Mouse (Mus musculus): ENCODE data around the gene Adk. TPM values are rescaled to one million over a fixed set of nuclear protein-coding genes. Genes with fewer than 3 reads are reported as not detected.
"Not testable (repeated sequence)": the region's sequence is repeated elsewhere in the genome, so short reads cannot be mapped to it uniquely, and the experiment has no call there.

Gene Adk
- polyA plus RNA-seq, 1 experiment from 2014 or later, result 155 TPM

DNA sequence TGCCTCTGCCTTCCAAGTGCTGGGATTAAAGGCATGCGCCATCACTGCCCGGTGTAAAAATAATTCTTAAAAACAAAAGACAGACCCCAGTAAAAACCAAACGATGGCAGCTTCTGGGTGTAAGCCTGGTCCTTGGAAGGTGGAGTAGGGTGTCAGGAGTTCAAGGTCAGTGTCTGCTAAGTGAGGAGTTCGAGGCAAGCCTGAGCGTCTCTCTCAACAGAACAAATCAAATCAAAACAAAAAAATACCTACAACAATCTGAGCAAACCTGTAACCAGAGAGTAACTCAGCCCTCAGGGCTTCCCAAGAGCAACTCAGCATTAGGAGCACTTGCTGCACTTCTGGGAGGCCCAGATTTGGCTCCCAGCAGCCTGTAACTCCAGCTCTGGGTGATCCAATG is 427.8 kb downstream of the Adk start:
- H3K27ac ChIP-seq (ENCODE audit: low read depth, low read length), result no peak overlapping the region
- no peak overlapping the region for H3K4me2 ChIP-seq (replicated peaks; ENCODE audit: low read depth, low read length)
- no peaks in the 10 kb centered on the region for H3K4me1 ChIP-seq (ENCODE audit: control insufficient read depth, insufficient read depth, low read length)
- ATAC-seq (ENCODE audit: low FRiP score, low TSS enrichment), result no peak
- H3K27me3 ChIP-seq (ENCODE audit: control insufficient read depth, insufficient read depth, low read length), result no peaks in the 10 kb centered on the region
- no peak overlapping the region for H3K9ac ChIP-seq (ENCODE audit: low read depth, low read length)
- H3K36me3 ChIP-seq (ENCODE audit: control insufficient read depth, insufficient read depth, low read length), result no peaks in the 10 kb centered on the region
- 93% methylated on average over 5 of the region's 5 CpGs for WGBS
- no peak overlapping the region for H3K4me3 ChIP-seq (ENCODE audit: low read length)
- H3K9me3 ChIP-seq (ENCODE audit: control insufficient read depth, low read length), result no peaks in the 10 kb centered on the region

DNA sequence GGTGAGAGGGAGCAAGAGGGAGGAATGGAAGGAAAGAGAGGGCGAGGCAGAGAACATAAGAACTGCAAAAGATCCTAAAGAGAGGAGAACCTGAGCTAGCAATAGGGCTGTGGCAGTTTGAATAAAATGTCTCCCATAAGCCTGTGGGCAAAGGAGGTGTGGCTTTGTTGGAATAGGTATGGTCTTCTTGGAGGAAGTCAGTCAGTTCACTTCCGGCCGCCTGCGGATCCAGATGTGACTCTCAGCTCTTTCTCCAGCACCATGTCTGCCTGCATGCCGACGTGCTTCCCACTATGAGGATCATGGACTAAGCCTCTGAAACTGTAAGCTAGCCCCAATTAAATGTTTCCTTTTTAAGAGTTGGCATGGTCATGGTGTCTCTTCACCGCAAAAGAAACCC is 428.9 kb downstream of the Adk start, which contains the start of gene Kat6b:
TSS of gene Kat6b (plus strand) at position 204 of the 400 bp plus-strand sequence.
- no peak within 1 kb of the TSS for H3K9ac ChIP-seq (ENCODE audit: low read depth, low read length)
- no peak within 1 kb of the TSS for H3K27ac ChIP-seq (ENCODE audit: low read depth, low read length)
- H3K4me1 ChIP-seq (ENCODE audit: control insufficient read depth, insufficient read depth, low read length), result no peaks in the 10 kb centered on the region
- ATAC-seq (ENCODE audit: low FRiP score, low TSS enrichment), result no peak
- no peaks in the 10 kb centered on the region for H3K36me3 ChIP-seq (ENCODE audit: control insufficient read depth, insufficient read depth, low read length)
- H3K27me3 ChIP-seq (ENCODE audit: control insufficient read depth, insufficient read depth, low read length), result no peaks in the 10 kb centered on the region
- WGBS, result 93% methylated on average over 7 of the region's 7 CpGs
- H3K9me3 ChIP-seq (ENCODE audit: control insufficient read depth, low read length), result no peaks in the 10 kb centered on the region
- H3K4me2 ChIP-seq (replicated peaks; ENCODE audit: low read depth, low read length), result no peak within 1 kb of the TSS
- no peak within 1 kb of the TSS for H3K4me3 ChIP-seq (ENCODE audit: low read length)

DNA sequence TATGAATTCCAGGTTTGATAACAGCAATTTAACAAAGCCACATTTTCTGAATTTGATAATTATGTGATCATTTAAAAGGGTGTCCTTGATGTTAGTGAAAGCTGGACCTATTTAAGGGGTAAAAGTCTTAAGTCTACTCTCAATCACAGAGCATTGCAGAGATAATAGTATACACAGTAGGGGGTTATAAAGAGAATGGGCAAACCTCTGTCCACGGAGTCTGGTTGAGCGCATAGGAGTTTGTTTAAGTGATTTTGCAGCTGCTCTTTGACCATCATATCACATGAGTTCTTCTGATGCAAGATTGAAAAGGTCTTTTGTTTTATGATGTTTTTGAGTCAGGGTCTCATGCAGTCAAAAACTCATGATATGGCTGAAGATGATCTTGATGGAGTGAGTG is 431.8 kb downstream of the Adk start:
- no peak overlapping the region for H3K4me3 ChIP-seq (ENCODE audit: low read length)
- no peak overlapping the region for H3K4me2 ChIP-seq (replicated peaks; ENCODE audit: low read depth, low read length)
- no peaks in the 10 kb centered on the region for H3K9me3 ChIP-seq (ENCODE audit: control insufficient read depth, low read length)
- no peaks in the 10 kb centered on the region for H3K36me3 ChIP-seq (ENCODE audit: control insufficient read depth, insufficient read depth, low read length)
- ATAC-seq (ENCODE audit: low FRiP score, low TSS enrichment), result no peak
- no peak overlapping the region for H3K27ac ChIP-seq (ENCODE audit: low read depth, low read length)
- no peak overlapping the region for H3K9ac ChIP-seq (ENCODE audit: low read depth, low read length)
- WGBS, result 93% methylated on average over 2 of the region's 2 CpGs
- H3K27me3 ChIP-seq (ENCODE audit: control insufficient read depth, insufficient read depth, low read length), result no peaks in the 10 kb centered on the region
- no peaks in the 10 kb centered on the region for H3K4me1 ChIP-seq (ENCODE audit: control insufficient read depth, insufficient read depth, low read length)

DNA sequence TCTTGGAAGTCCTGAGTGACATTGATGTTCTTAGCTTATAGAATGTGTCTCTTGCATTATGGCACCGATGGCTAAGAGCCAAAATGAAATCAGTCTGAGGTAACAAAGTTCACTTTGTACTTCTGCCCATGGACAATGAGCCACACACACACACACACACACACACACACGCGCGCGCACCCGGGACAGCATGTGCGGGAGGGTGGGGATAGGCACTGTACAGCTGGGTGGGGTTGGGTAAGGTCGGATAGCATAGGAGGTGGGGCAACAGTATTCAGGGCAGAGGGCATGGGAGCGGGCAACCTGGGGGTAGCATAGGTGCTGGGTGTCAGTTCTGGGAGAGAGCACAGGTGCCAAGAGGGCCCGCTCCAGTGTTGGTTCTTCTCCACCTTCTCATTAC is 432.3 kb downstream of the Adk start:
- ATAC-seq (ENCODE audit: low FRiP score, low TSS enrichment), result no peak
- Histone ChIP-seq H3K4me2 (replicated peaks; ENCODE audit: low read depth, low read length) (no peak overlapping the region), H3K4me3 (ENCODE audit: low read length) (no peak overlapping the region), H3K9me3 (ENCODE audit: control insufficient read depth, low read length) (no peaks in the 10 kb centered on the region), H3K36me3 (ENCODE audit: control insufficient read depth, insufficient read depth, low read length) (no peaks in the 10 kb centered on the region), H3K27ac (ENCODE audit: low read depth, low read length) (no peak overlapping the region), H3K27me3 (ENCODE audit: control insufficient read depth, insufficient read depth, low read length) (no peaks in the 10 kb centered on the region), H3K9ac (ENCODE audit: low read depth, low read length) (no peak overlapping the region), H3K4me1 (ENCODE audit: control insufficient read depth, insufficient read depth, low read length) (no peaks in the 10 kb centered on the region)
- WGBS, result 97% methylated on average over 10 of the region's 10 CpGs

DNA sequence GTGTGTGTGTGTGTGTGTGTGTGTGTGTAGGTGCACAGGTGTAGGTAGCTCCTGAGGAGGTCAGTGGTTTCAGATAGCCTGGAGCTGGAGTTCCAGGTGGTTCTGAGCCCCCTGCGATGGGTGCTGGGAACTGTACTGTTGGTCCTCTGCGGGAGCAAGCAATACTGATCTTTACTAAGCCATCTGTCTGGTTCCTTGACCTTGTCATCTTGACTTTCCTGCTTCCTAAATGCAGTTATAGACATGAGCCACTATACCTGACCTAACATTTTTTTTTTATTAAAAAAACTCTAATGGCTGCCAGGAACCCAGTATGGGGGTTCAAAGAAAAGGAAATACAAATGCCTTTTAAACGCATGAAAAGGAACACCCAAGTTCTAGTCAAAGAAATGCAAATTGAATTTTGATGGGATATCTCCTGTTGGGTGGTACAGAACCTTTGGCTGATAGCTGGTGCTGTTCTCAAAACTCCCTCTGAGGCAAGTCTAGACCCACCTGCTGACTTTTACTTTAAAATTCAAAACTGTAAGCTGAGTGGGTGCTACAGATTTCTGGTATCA is 433.7 kb downstream of the Adk start:
- WGBS, result 87% methylated on average over 3 of the region's 3 CpGs
- H3K36me3 ChIP-seq (ENCODE audit: control insufficient read depth, insufficient read depth, low read length), result no peaks in the 10 kb centered on the region

DNA sequence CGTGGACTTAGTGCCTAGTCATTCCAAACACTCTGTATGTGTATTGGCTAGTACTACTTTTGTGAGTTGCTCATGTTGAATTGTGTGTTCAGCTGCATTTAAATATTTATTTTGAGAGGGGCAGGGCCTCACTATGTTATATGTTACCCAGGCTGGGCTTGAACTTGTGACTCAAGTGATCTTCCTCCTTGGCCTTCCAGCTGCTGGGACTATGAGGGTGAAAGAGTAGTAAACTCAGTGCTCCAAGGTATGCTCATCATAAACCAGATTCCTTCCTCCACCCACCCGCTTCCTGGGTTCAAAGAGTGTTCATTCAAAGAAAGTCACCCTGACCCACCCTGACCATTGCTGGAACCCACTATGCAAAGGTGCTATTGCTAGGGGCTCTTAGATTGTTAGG is 434.8 kb downstream of the Adk start:
- WGBS, result 97% methylated on average over 2 of the region's 2 CpGs

More for the DNA sequence above, 433.7 kb downstream of the Adk start:
- Histone ChIP-seq H3K4me3 (ENCODE audit: low read length) (no peak overlapping the region), H3K27me3 (ENCODE audit: control insufficient read depth, insufficient read depth, low read length) (no peaks in the 10 kb centered on the region), H3K9ac (ENCODE audit: low read depth, low read length) (no peak overlapping the region), H3K4me2 (replicated peaks; ENCODE audit: low read depth, low read length) (no peak overlapping the region), H3K9me3 (ENCODE audit: control insufficient read depth, low read length) (no peaks in the 10 kb centered on the region), H3K4me1 (ENCODE audit: control insufficient read depth, insufficient read depth, low read length) (no peaks in the 10 kb centered on the region), H3K27ac (ENCODE audit: low read depth, low read length) (no peak overlapping the region)
- no peak for ATAC-seq (ENCODE audit: low FRiP score, low TSS enrichment)

DNA sequence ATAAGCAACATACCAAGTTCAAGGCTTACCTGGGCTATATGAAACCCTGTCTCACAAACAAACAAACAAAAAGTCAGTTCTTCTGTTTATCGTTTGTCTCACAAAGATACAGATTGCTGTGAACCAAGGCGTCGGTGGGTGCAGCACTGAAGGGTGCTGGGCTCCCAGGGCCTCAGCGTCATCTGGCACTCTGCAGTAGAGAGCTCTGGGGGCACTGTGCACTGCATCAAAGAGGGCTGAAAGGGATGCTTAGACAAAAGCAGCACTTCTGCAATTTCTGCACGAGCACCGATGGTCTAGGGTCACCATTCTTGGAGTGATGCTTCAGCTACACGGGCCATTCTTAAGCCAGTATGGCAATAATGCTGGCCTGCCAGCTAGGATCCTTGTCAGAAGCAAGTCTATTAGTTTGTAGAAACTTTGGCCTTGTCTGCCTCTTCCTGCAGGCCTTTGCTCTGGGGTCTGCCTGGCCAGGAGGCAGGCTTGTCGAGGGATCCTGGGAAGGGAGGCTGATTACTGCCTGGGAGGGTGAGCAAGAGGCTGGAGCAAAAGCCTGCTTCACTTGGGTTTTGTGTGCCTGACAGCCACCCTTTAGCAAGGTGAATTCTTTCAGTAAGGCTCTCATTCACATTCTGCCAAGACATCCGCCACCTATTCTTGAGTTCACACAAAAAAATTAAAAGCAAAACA is 436.2 kb downstream of the Adk start:
- not testable (repeated sequence) for H3K4me1 ChIP-seq (ENCODE audit: control insufficient read depth, insufficient read depth, low read length); H3K9me3 ChIP-seq (ENCODE audit: control insufficient read depth, low read length); H3K27me3 ChIP-seq (ENCODE audit: control insufficient read depth, insufficient read depth, low read length); ATAC-seq (ENCODE audit: low FRiP score, low TSS enrichment); H3K27ac ChIP-seq (ENCODE audit: low read depth, low read length); H3K4me3 ChIP-seq (ENCODE audit: low read length); H3K4me2 ChIP-seq (replicated peaks; ENCODE audit: low read depth, low read length); H3K36me3 ChIP-seq (ENCODE audit: control insufficient read depth, insufficient read depth, low read length); H3K9ac ChIP-seq (ENCODE audit: low read depth, low read length)
- WGBS, result 84% methylated on average over 8 of the region's 9 CpGs

More for the DNA sequence above, 434.8 kb downstream of the Adk start:
- not testable (repeated sequence) for H3K9me3 ChIP-seq (ENCODE audit: control insufficient read depth, low read length); H3K4me2 ChIP-seq (replicated peaks; ENCODE audit: low read depth, low read length); H3K9ac ChIP-seq (ENCODE audit: low read depth, low read length); H3K4me3 ChIP-seq (ENCODE audit: low read length); H3K27me3 ChIP-seq (ENCODE audit: control insufficient read depth, insufficient read depth, low read length); H3K27ac ChIP-seq (ENCODE audit: low read depth, low read length); H3K36me3 ChIP-seq (ENCODE audit: control insufficient read depth, insufficient read depth, low read length); ATAC-seq (ENCODE audit: low FRiP score, low TSS enrichment); H3K4me1 ChIP-seq (ENCODE audit: control insufficient read depth, insufficient read depth, low read length)

DNA sequence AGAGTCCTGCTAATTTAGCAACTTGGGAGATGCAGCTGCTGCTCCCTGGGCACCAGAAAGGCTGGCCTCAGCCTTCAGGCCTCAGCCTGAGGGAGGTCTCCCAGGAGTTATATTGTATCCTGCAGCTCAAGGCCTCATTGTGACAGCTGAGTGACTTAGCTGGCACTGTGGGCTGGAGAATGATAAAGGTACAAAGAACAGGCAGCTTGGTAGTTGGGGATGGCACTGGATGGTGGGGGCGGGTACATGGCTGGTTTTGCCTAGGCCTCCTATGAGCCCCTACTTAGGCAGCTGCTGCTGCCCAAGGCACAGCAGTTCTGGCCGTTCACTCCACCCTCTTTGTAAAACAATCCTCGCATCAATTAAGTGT is 436.7 kb downstream of the Adk start:
- Histone ChIP-seq H3K36me3 (ENCODE audit: control insufficient read depth, insufficient read depth, low read length) (no peaks in the 10 kb centered on the region), H3K9me3 (ENCODE audit: control insufficient read depth, low read length) (no peaks in the 10 kb centered on the region), H3K9ac (ENCODE audit: low read depth, low read length) (no peak overlapping the region), H3K4me3 (ENCODE audit: low read length) (no peak overlapping the region), H3K27ac (ENCODE audit: low read depth, low read length) (no peak overlapping the region), H3K4me2 (replicated peaks; ENCODE audit: low read depth, low read length) (no peak overlapping the region), H3K27me3 (ENCODE audit: control insufficient read depth, insufficient read depth, low read length) (no peaks in the 10 kb centered on the region), H3K4me1 (ENCODE audit: control insufficient read depth, insufficient read depth, low read length) (no peaks in the 10 kb centered on the region)
- 70% methylated on average over 3 of the region's 3 CpGs for WGBS
- no peak for ATAC-seq (ENCODE audit: low FRiP score, low TSS enrichment)

DNA sequence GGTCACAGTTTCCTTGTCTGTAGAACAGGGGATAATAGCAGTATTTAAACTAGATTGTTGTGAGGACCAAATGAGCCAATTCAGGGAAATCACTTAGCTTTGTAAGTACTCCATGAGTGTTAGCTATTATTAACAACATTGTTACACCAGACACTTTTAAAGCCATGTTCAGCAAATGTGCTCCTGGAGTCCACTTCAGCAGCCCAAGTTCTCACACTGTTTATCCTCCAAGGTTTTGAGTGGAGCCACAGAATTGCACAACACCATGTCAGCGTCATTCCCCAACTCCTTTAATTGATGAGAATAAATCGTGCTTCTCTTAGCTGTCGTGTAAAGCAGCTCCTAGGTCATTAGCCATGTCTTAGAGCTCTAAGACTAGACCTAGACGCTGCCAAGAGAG is 437.8 kb downstream of the Adk start:
- no peaks in the 10 kb centered on the region for H3K9me3 ChIP-seq (ENCODE audit: control insufficient read depth, low read length)

More for the DNA sequence above, 437.8 kb downstream of the Adk start:
- Histone ChIP-seq H3K4me2 (replicated peaks; ENCODE audit: low read depth, low read length) (no peak overlapping the region), H3K4me3 (ENCODE audit: low read length) (no peak overlapping the region), H3K27me3 (ENCODE audit: control insufficient read depth, insufficient read depth, low read length) (no peaks in the 10 kb centered on the region), H3K36me3 (ENCODE audit: control insufficient read depth, insufficient read depth, low read length) (no peaks in the 10 kb centered on the region), H3K9ac (ENCODE audit: low read depth, low read length) (no peak overlapping the region; the same call in 1 of the 2 replicates), H3K4me1 (ENCODE audit: control insufficient read depth, insufficient read depth, low read length) (no peaks in the 10 kb centered on the region), H3K27ac (ENCODE audit: low read depth, low read length) (no peak overlapping the region)
- 47% methylated on average over 4 of the region's 4 CpGs for WGBS
- no peak for ATAC-seq (ENCODE audit: low FRiP score, low TSS enrichment)
